Mouse (Mus musculus): ENCODE measurements at regions not wholly inside any gene's neighbourhood (a gene's known extent, or its start where the extent isn't known, plus 50 kb on each side); places are given as distances from the start of the nearest gene placed in this dataset.

DNA sequence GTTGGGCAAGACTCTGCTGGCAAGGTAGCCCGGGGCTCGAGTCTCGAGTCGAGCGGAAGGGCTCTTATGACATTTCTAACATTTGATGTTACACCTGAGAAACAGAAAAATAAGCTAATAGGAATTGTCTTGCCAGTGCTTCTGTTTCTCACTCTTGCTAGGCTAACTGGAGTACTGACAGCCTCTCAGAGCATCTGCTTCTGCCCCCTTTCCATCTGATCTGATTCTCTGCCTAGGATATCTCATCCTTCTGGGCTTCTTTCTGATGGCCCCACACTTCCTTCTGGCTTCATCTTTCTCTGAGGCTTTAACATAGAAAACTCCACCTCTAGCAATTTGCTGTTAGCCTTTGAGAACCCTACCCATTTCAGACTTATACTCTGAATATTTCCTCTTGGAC lies 95.0 kb upstream of the Arhgef9 start:
- no peak for DNase-seq (ENCODE audit: low read depth, low spot score)

DNA sequence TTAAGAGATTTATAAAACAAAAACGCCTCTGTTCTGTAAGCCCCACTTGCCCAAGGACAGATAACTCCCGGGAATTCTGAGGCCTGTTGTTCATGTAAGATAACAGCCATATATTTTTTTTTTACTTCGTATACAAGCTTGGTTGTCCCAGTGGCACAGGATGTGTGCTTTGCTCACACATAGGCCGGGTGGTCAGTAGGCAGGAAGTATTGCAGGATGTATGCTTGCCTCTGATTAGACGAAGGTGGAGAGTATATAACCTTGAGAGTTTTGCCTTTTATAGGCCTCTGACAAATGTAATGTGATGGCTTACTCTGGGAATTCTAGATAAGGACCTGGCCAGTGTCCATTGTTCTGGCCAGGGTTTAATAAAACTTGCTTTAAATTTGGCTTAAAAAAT lies 85.4 kb upstream of the Arhgef9 start:
- DNase-seq (ENCODE audit: low read depth, low spot score) = no peak

- peak; percentile 3 for DNase-seq (ENCODE audit: low read depth, low spot score)
These were observed 56.9 kb upstream of the Arhgef9 start for GRCm38 (mm10) chrX:95253517-95253916.
